Mouse (Mus musculus) hindbrain, embryonic 12.5 days (tissue): ENCODE results near the gene Pkhd1. TPM values are rescaled to one million over a fixed set of nuclear protein-coding genes. Genes with fewer than 3 reads are reported as not detected.
"Not testable (repeated sequence)": the region's sequence is repeated elsewhere in the genome, so short reads cannot be mapped to it uniquely, and the experiment has no call there.

Source experiments
- ATAC-seq: fragments of 200-750 bp; cut with Nextera tagmentation; 2 replicates; pipeline ENCODE4 v1.8.0; 2017; ENCODE audit warnings: moderate TSS enrichment; ENCODE audit not compliant: low FRiP score
- H3K27ac ChIP-seq: fragments of 300-500 bp; sonication (generic); 2 replicates; pipeline ENCODE4 v1.5.1; 2016; ENCODE audit warnings: mild to moderate bottlenecking
- H3K27me3 ChIP-seq: fragments of 300-500 bp; sonication (generic); 2 replicates; pipeline ENCODE4 v1.6.1; 2016; ENCODE audit warnings: mild to moderate bottlenecking
- H3K36me3 ChIP-seq: fragments of 300-500 bp; sonication (generic); 2 replicates; pipeline ENCODE4 v1.6.1; 2016; ENCODE audit warnings: mild to moderate bottlenecking
- H3K4me1 ChIP-seq: fragments of 300-500 bp; sonication (generic); 2 replicates; pipeline ENCODE4 v1.6.1; 2016
- H3K4me2 ChIP-seq: fragments of 300-500 bp; sonication (generic); replicated peaks from 2 replicates; pipeline ENCODE4 v1.6.1; 2016; ENCODE audit warnings: mild to moderate bottlenecking
- H3K4me3 ChIP-seq: fragments of 300-500 bp; sonication (generic); 2 replicates; pipeline ENCODE4 v1.5.1; 2016; ENCODE audit warnings: mild to moderate bottlenecking
- H3K9ac ChIP-seq: fragments of 300-500 bp; sonication (generic); 2 replicates; pipeline ENCODE4 v1.6.1; 2016; ENCODE audit warnings: mild to moderate bottlenecking, moderate library complexity
- H3K9me3 ChIP-seq: fragments of 300-500 bp; sonication (generic); replicated peaks from 2 replicates; pipeline ENCODE4 v1.6.1; 2016; ENCODE audit warnings: mild to moderate bottlenecking
- WGBS: fragments of 180-500 bp; shearing (Covaris S2); methylation state at CpG from one replicate; pipeline ENCODE4 v1.1.7; 2016; 5-methylcytosine and 5-hydroxymethylcytosine counted together
- polyA plus RNA-seq: library from polyadenylated mRNA; unstranded; fragments of >200 nt; fragmentation: Nextera tagmentation; extraction: Ambion mirVana; gene quantifications from 2 replicates; pipeline ENCODE4 v1.2.1, GENCODE M21; 2016

Gene Pkhd1
- polyA plus RNA-seq, 1 experiment from 2014 or later = not detected

- no peaks in the 10 kb centered on the region for H3K4me1 ChIP-seq
- H3K27ac ChIP-seq = no peak overlapping the region
- H3K4me2 ChIP-seq = peak overlapping the region; percentile 22; the same call in 1 of the 2 replicates
- 0 out of 2 replicates have a peak, but pooled peaks have one; percentile 52 for ATAC-seq
- no peak overlapping the region for H3K9ac ChIP-seq
- 18% methylated on average over 9 of the region's 9 CpGs for WGBS
- H3K9me3 ChIP-seq = no peaks in the 10 kb centered on the region
- H3K36me3 ChIP-seq = no peaks in the 10 kb centered on the region
- no peaks in the 10 kb centered on the region for H3K27me3 ChIP-seq
- H3K4me3 ChIP-seq = no peak overlapping the region
These were observed 427.4 kb downstream of the Pkhd1 start for GRCm38 (mm10) chr1:20190444-20190843.

GRCm38 (mm10) chr1:20180157-20180556, 437.7 kb downstream of the Pkhd1 start:
- no peak overlapping the region for H3K4me3 ChIP-seq
- no peaks in the 10 kb centered on the region for H3K9me3 ChIP-seq
- H3K27ac ChIP-seq = no peak overlapping the region
- 0 out of 2 replicates have a peak, but pooled peaks cover 3% of the 10 kb centered on the region for H3K4me1 ChIP-seq
- no peak overlapping the region for H3K4me2 ChIP-seq
- WGBS = 33% methylated on average over 8 of the region's 8 CpGs
- 0 out of 2 replicates have a peak, but pooled peaks cover 3% of the 10 kb centered on the region for H3K27me3 ChIP-seq
- no peak overlapping the region for H3K9ac ChIP-seq
- ATAC-seq = peak; percentile 32; the same call in 1 of the 2 replicates
- H3K36me3 ChIP-seq = no peaks in the 10 kb centered on the region

GRCm38 (mm10) chr1:20171199-20171598, 446.7 kb downstream of the Pkhd1 start:
- no peak overlapping the region for H3K27ac ChIP-seq
- H3K4me2 ChIP-seq = no peak overlapping the region
- H3K9me3 ChIP-seq = no peaks in the 10 kb centered on the region
- no peaks in the 10 kb centered on the region for H3K36me3 ChIP-seq
- H3K9ac ChIP-seq = no peak overlapping the region
- no peak overlapping the region for H3K4me3 ChIP-seq
- 71% methylated on average over 4 of the region's 4 CpGs for WGBS
- no peaks in the 10 kb centered on the region for H3K4me1 ChIP-seq
- H3K27me3 ChIP-seq = no peaks in the 10 kb centered on the region
- no peak for ATAC-seq

GRCm38 (mm10) chr1:20150627-20151026, 467.2 kb downstream of the Pkhd1 start:
- H3K9ac ChIP-seq, H3K9me3 ChIP-seq, H3K27me3 ChIP-seq, H3K4me2 ChIP-seq, H3K4me3 ChIP-seq, H3K27ac ChIP-seq, ATAC-seq, H3K36me3 ChIP-seq, H3K4me1 ChIP-seq: not testable (repeated sequence)
- WGBS = 83% methylated on average over 4 of the region's 4 CpGs

GRCm38 (mm10) chr1:20150016-20150415, 467.8 kb downstream of the Pkhd1 start:
- no peak overlapping the region for H3K4me3 ChIP-seq
- no peaks in the 10 kb centered on the region for H3K9me3 ChIP-seq
- no peak for ATAC-seq
- H3K27ac ChIP-seq = no peak overlapping the region
- no peaks in the 10 kb centered on the region for H3K27me3 ChIP-seq
- 68% methylated on average over 2 of the region's 2 CpGs for WGBS
- no peak overlapping the region for H3K9ac ChIP-seq
- H3K4me2 ChIP-seq = no peak overlapping the region
- H3K4me1 ChIP-seq = no peaks in the 10 kb centered on the region
- H3K36me3 ChIP-seq = no peaks in the 10 kb centered on the region

GRCm38 (mm10) chr1:20136205-20136604, 481.7 kb downstream of the Pkhd1 start:
- WGBS = 86% methylated on average over 3 of the region's 3 CpGs
- no peak for ATAC-seq
- no peak overlapping the region for H3K9ac ChIP-seq

DNA sequence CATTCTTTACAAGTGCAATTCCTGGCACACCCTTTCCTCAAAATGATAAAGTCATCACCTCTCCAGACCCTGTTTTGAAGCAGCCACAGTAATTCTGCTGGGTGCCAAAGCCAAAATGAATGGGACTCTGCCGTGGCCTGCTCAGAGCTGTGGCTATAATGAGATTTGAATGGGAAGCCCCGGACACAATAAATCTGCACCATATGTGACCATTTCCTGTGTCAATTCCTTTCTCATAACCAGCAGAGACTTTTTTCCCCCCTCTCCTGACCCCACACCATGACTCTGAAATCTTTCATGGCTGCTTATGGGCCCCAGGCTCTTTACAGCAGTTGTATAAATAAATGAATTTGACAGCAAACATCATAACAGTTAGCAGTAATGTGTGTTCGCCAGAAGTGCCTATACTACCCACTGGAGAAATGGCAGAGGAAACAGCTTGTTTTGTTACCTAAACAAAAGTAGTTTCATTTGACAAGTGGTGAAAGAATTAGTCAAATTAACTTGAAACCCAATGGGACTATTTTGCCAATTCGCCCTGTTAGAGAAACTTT, 482.7 kb downstream of the Pkhd1 start:
- Histone ChIP-seq H3K27me3 (0 out of 2 replicates have a peak, but pooled peaks cover 4% of the 10 kb centered on the region), H3K9ac (no peak overlapping the region), H3K27ac (no peak overlapping the region; the same call in 1 of the 2 replicates), H3K36me3 (no peaks in the 10 kb centered on the region), H3K9me3 (no peaks in the 10 kb centered on the region), H3K4me3 (no peak overlapping the region), H3K4me2 (no peak overlapping the region), H3K4me1 (peaks cover 7% of the 10 kb centered on the region; the same call in 1 of the 2 replicates)
- WGBS = 37% methylated on average over 4 of the region's 4 CpGs
- peak; percentile 63; the same call in 1 of the 2 replicates for ATAC-seq

More at GRCm38 (mm10) chr1:20136205-20136604, 481.7 kb downstream of the Pkhd1 start:
- peaks cover 7% of the 10 kb centered on the region; the same call in 1 of the 2 replicates for H3K4me1 ChIP-seq
- no peak overlapping the region for H3K27ac ChIP-seq
- no peak overlapping the region for H3K4me3 ChIP-seq
- H3K36me3 ChIP-seq = no peaks in the 10 kb centered on the region
- no peaks in the 10 kb centered on the region for H3K9me3 ChIP-seq
- 0 out of 2 replicates have a peak, but pooled peaks cover 4% of the 10 kb centered on the region for H3K27me3 ChIP-seq
- H3K4me2 ChIP-seq = no peak overlapping the region

DNA sequence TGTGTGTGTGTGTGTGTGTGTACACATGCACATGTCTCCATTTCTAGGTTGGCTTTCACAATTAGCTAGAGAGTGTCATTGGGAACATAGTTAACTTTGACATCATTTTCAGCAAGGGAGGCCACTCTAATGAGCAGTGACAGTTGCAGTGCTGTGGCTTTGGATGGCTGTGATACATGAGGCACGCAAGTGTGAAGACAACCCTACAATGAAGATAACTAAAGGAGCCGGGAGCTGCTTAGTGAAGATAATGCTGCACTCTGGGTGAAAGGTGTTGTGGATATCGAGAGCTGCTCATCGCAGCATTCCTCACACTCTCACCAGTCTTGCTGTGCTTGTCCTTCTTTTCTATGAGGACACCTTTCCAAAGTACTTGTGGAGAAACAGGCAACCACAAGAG, 484.2 kb downstream of the Pkhd1 start:
- WGBS = 92% methylated on average over 4 of the region's 4 CpGs

GRCm38 (mm10) chr1:20131786-20132596, 485.9 kb downstream of the Pkhd1 start:
- H3K4me2 ChIP-seq = no peak overlapping the region
- 0 out of 2 replicates have a peak, but pooled peaks cover under 1% of the 10 kb centered on the region for H3K27me3 ChIP-seq
- H3K9me3 ChIP-seq = no peaks in the 10 kb centered on the region
- H3K27ac ChIP-seq = no peak overlapping the region
- no peak for ATAC-seq
- no peak overlapping the region for H3K4me3 ChIP-seq
- no peak overlapping the region for H3K9ac ChIP-seq
- H3K4me1 ChIP-seq = peaks cover 7% of the 10 kb centered on the region; the same call in 1 of the 2 replicates
- no peaks in the 10 kb centered on the region for H3K36me3 ChIP-seq
- 46% methylated on average over 6 of the region's 6 CpGs for WGBS

More for the DNA sequence above, 484.2 kb downstream of the Pkhd1 start:
- no peak overlapping the region for H3K4me2 ChIP-seq
- no peak overlapping the region for H3K9ac ChIP-seq
- H3K4me3 ChIP-seq = no peak overlapping the region
- 0 out of 2 replicates have a peak, but pooled peaks cover 4% of the 10 kb centered on the region for H3K27me3 ChIP-seq
- ATAC-seq = no peak
- H3K27ac ChIP-seq = no peak overlapping the region
- peaks cover 7% of the 10 kb centered on the region; the same call in 1 of the 2 replicates for H3K4me1 ChIP-seq
- H3K9me3 ChIP-seq = no peaks in the 10 kb centered on the region
- no peaks in the 10 kb centered on the region for H3K36me3 ChIP-seq

- Histone ChIP-seq H3K9ac (no peak overlapping the region), H3K4me1 (no peaks in the 10 kb centered on the region), H3K4me3 (no peak overlapping the region), H3K27me3 (no peaks in the 10 kb centered on the region), H3K27ac (no peak overlapping the region), H3K4me2 (no peak overlapping the region), H3K9me3 (no peaks in the 10 kb centered on the region), H3K36me3 (no peaks in the 10 kb centered on the region)
- 66% methylated on average over 1 of the region's 1 CpGs for WGBS
- no peak for ATAC-seq
These were observed 500.5 kb downstream of the Pkhd1 start for GRCm38 (mm10) chr1:20117331-20117730.

DNA sequence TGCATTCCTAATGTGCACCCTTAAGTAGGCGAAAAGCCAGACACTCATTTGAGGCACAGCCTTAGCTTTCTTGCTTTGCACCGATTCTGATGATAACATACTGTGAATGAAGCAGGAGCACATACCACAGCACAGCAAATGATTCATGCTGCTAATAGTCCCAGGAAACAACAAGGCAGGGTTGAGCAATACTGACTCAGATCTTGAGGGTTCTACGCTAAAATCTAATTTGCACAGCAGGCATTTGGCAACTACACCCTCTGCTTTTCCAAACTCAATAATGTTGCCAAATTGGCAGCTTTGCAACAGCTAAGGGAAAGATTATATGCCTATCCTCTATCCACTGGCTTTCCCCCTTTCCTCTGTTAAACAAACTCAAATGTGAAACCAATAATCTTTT, 548.1 kb downstream of the Pkhd1 start:
- Histone ChIP-seq H3K9ac (no peak overlapping the region), H3K9me3 (no peaks in the 10 kb centered on the region), H3K27ac (no peak overlapping the region), H3K4me1 (no peaks in the 10 kb centered on the region), H3K36me3 (no peaks in the 10 kb centered on the region), H3K27me3 (no peaks in the 10 kb centered on the region), H3K4me3 (no peak overlapping the region), H3K4me2 (no peak overlapping the region)
- WGBS = 82% methylated on average over 3 of the region's 3 CpGs
- no peak for ATAC-seq

- 46% methylated on average over 3 of the region's 3 CpGs for WGBS
- no peak overlapping the region for H3K27ac ChIP-seq
- no peak overlapping the region for H3K4me3 ChIP-seq
- H3K36me3 ChIP-seq = no peaks in the 10 kb centered on the region
- no peak overlapping the region for H3K4me2 ChIP-seq
- no peak overlapping the region for H3K9ac ChIP-seq
- H3K27me3 ChIP-seq = no peaks in the 10 kb centered on the region
- no peaks in the 10 kb centered on the region for H3K9me3 ChIP-seq
- peak; percentile 63 for ATAC-seq
- peaks cover 4% of the 10 kb centered on the region; the same call in 1 of the 2 replicates for H3K4me1 ChIP-seq
These were observed 559.6 kb downstream of the Pkhd1 start for GRCm38 (mm10) chr1:20058245-20058644.
